Mouse (Mus musculus) forebrain, embryonic 14.5 days (tissue): ENCODE data around the gene Ncapg2. TPM values are rescaled to one million over a fixed set of nuclear protein-coding genes. Genes with fewer than 3 reads are reported as not detected.

Source experiments
- ATAC-seq: fragments of 200-750 bp; cut with Nextera tagmentation; 2 replicates; pipeline ENCODE4 v1.8.0; 2017; ENCODE audit warnings: mild to moderate bottlenecking, moderate library complexity
- DNase-seq: peaks from one replicate; pipeline ENCODE4 v3.0.0-alpha.2; 2015; ENCODE audit warnings: low spot score
- H3K27ac ChIP-seq: fragments of 300-500 bp; sonication (generic); 2 replicates; pipeline ENCODE4 v1.5.1; 2014; ENCODE audit warnings: low read depth, mild to moderate bottlenecking, control low read depth, low read length, moderate library complexity
- H3K27me3 ChIP-seq: fragments of 300-500 bp; sonication (generic); replicated peaks from 2 replicates; pipeline ENCODE4 v1.6.1; 2014; ENCODE audit warnings: low read length, control low read depth, mixed read lengths; ENCODE audit not compliant: control insufficient read depth, insufficient read depth
- H3K36me3 ChIP-seq: fragments of 300-500 bp; sonication (generic); 2 replicates; pipeline ENCODE4 v1.6.1; 2014; ENCODE audit warnings: low read length, control low read depth; ENCODE audit not compliant: control insufficient read depth, insufficient read depth
- H3K4me1 ChIP-seq: fragments of 300-500 bp; sonication (generic); 2 replicates; pipeline ENCODE4 v1.6.1; 2014; ENCODE audit warnings: antibody characterized with exemption, low read length, control low read depth; ENCODE audit not compliant: control insufficient read depth, insufficient read depth
- H3K4me2 ChIP-seq: fragments of 300-500 bp; sonication (generic); 2 replicates; pipeline ENCODE4 v1.6.1; 2014; ENCODE audit warnings: mild to moderate bottlenecking, control low read depth, low read length
- H3K4me3 ChIP-seq: fragments of 300-500 bp; sonication (generic); 2 replicates; pipeline ENCODE4 v1.5.1; 2014; ENCODE audit warnings: low read depth, low read length, control low read depth
- H3K9ac ChIP-seq: fragments of 300-500 bp; sonication (generic); 2 replicates; pipeline ENCODE4 v1.6.1; 2014; ENCODE audit warnings: mild to moderate bottlenecking, low read length, control low read depth, moderate library complexity
- H3K9me3 ChIP-seq: fragments of 300-500 bp; sonication (generic); replicated peaks from 2 replicates; pipeline ENCODE4 v1.6.1; 2016; ENCODE audit warnings: low read length, control low read depth, mixed read lengths; ENCODE audit not compliant: control insufficient read depth
- WGBS: fragments of 180-500 bp; shearing (Covaris S2); extraction: QIAGEN DNeasy Blood & Tissue Kit; methylation state at CpG from one replicate; pipeline ENCODE4 v1.1.7; 2014; 5-methylcytosine and 5-hydroxymethylcytosine counted together
- polyA plus RNA-seq: library from polyadenylated mRNA; unstranded; fragments of >200 nt; fragmentation: Nextera tagmentation; extraction: Ambion mirVana; gene quantifications from 2 replicates; pipeline ENCODE4 v1.2.1, GENCODE M21; 2014

Gene Ncapg2
- polyA plus RNA-seq, result 19.7 and 21.8 TPM in 2 replicates

GRCm38 (mm10) chr12:116405045-116405835 lies at the start of gene Ncapg2:
Ncapg2 (plus strand) TSS chr12:116405402.
- Histone ChIP-seq H3K4me1 (0 out of 2 replicates have a peak, but pooled peaks cover 2% of the 10 kb centered on the region), H3K27me3 (no peaks in the 10 kb centered on the region), H3K9me3 (peaks cover 13% of the 10 kb centered on the region), H3K4me3 (peak within 1 kb of the TSS; percentile 69), H3K9ac (peak within 1 kb of the TSS; percentile 80), H3K27ac (peak within 1 kb of the TSS; percentile 24; the same call in 1 of the 2 replicates), H3K36me3 (peaks cover 9% of the 10 kb centered on the region), H3K4me2 (peak within 1 kb of the TSS; percentile 84)
- DNase-seq (peak; percentile 99), ATAC-seq (peak; percentile 98)
- under 1% methylated on average over 67 of the region's 72 CpGs for WGBS

- no peak overlapping the region for H3K27ac ChIP-seq
- ATAC-seq, result no peak
- H3K27me3 ChIP-seq, result no peaks in the 10 kb centered on the region
- H3K36me3 ChIP-seq, result peaks cover 40% of the 10 kb centered on the region
- DNase-seq, result no peak
- H3K9ac ChIP-seq, result no peak overlapping the region
- H3K4me2 ChIP-seq, result no peak overlapping the region
- no peaks in the 10 kb centered on the region for H3K4me1 ChIP-seq
- no peaks in the 10 kb centered on the region for H3K9me3 ChIP-seq
- no peak overlapping the region for H3K4me3 ChIP-seq
Observed at GRCm38 (mm10) chr12:116362091-116362490, 43.1 kb upstream of the Ncapg2 start.

GRCm38 (mm10) chr12:116366900-116367299 lies 38.3 kb upstream of the Ncapg2 start:
- H3K4me2 ChIP-seq, result no peak overlapping the region
- DNase-seq (no peak), ATAC-seq (no peak)
- no peaks in the 10 kb centered on the region for H3K27me3 ChIP-seq
- WGBS, result 90% methylated on average over 3 of the region's 3 CpGs
- no peaks in the 10 kb centered on the region for H3K9me3 ChIP-seq
- H3K9ac ChIP-seq, result no peak overlapping the region
- no peaks in the 10 kb centered on the region for H3K4me1 ChIP-seq
- no peak overlapping the region for H3K4me3 ChIP-seq
- no peak overlapping the region for H3K27ac ChIP-seq
- peaks cover 44% of the 10 kb centered on the region for H3K36me3 ChIP-seq

DNA sequence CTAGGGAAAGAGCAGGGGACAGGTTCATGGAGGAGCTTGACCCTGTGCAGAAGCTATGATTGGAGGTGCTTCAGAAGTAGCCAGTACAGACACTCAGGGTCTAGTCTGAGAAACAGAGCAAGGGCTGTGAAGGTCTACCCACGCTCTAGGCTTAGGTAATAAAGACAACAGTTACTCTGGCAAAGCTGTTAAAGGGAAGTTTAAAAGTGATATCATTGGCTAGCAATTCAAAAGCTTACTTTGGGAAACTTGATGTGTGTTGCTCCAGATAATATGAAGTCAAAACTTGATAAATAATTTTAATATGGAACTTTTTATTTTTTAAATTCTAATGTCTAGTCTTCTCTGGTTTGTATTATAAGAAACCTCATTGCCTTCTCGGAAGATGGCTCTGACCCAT lies 37.9 kb upstream of the Ncapg2 start:
- Histone ChIP-seq H3K4me2 (no peak overlapping the region), H3K27ac (no peak overlapping the region), H3K4me3 (no peak overlapping the region), H3K4me1 (no peaks in the 10 kb centered on the region), H3K9ac (no peak overlapping the region), H3K36me3 (peaks cover 44% of the 10 kb centered on the region), H3K27me3 (no peaks in the 10 kb centered on the region), H3K9me3 (no peaks in the 10 kb centered on the region)
- DNase-seq, result no peak
- no peak for ATAC-seq
- 92% methylated on average over 2 of the region's 2 CpGs for WGBS

- no peak overlapping the region for H3K4me2 ChIP-seq
- H3K4me3 ChIP-seq, result no peak overlapping the region
- no peak for ATAC-seq
- no peaks in the 10 kb centered on the region for H3K9me3 ChIP-seq
- H3K27me3 ChIP-seq, result no peaks in the 10 kb centered on the region
- WGBS, result 92% methylated on average over 2 of the region's 2 CpGs
- no peak overlapping the region for H3K9ac ChIP-seq
- no peak overlapping the region for H3K27ac ChIP-seq
- peaks cover 38% of the 10 kb centered on the region for H3K36me3 ChIP-seq
- no peaks in the 10 kb centered on the region for H3K4me1 ChIP-seq
- no peak for DNase-seq
Observed at GRCm38 (mm10) chr12:116368857-116369256, 36.3 kb upstream of the Ncapg2 start.

GRCm38 (mm10) chr12:116383101-116383500 lies 22.1 kb upstream of the Ncapg2 start:
- no peaks in the 10 kb centered on the region for H3K27me3 ChIP-seq
- H3K9ac ChIP-seq, result no peak overlapping the region
- H3K9me3 ChIP-seq, result no peaks in the 10 kb centered on the region
- ATAC-seq (no peak), DNase-seq (no peak)
- no peaks in the 10 kb centered on the region for H3K4me1 ChIP-seq
- peaks cover 6% of the 10 kb centered on the region; the same call in 1 of the 2 replicates for H3K36me3 ChIP-seq
- no peak overlapping the region for H3K4me3 ChIP-seq
- 91% methylated on average over 2 of the region's 2 CpGs for WGBS
- no peak overlapping the region for H3K4me2 ChIP-seq
- H3K27ac ChIP-seq, result no peak overlapping the region

DNA sequence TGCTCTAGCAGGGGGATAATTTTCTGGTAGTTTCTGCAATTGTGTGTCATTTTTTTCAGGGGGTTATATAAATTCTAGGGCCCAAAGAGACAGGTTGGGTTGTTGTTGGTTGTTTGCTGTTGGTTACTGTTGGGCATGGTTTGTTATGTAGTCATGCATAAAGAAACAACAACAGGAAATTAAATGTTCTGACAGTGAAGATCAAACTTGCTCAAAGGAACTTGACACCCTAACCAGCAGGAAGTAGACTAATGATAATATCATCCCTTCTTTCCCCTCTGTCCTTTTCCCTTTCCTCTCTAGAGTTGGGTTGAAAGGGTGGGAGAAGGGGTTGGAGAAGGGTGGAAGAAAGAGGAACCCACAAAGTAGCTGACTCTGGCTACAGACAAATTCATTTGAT lies 21.2 kb upstream of the Ncapg2 start:
- Histone ChIP-seq H3K4me2 (no peak overlapping the region), H3K27me3 (no peaks in the 10 kb centered on the region), H3K27ac (no peak overlapping the region), H3K4me1 (no peaks in the 10 kb centered on the region), H3K4me3 (no peak overlapping the region), H3K9me3 (no peaks in the 10 kb centered on the region), H3K36me3 (peaks cover 6% of the 10 kb centered on the region; the same call in 1 of the 2 replicates), H3K9ac (no peak overlapping the region)
- ATAC-seq, result no peak
- no peak for DNase-seq

- no peak for DNase-seq
- no peak for ATAC-seq
- Histone ChIP-seq H3K4me2 (no peak overlapping the region), H3K9me3 (no peaks in the 10 kb centered on the region), H3K36me3 (no peaks in the 10 kb centered on the region), H3K27ac (no peak overlapping the region), H3K9ac (no peak overlapping the region), H3K27me3 (no peaks in the 10 kb centered on the region), H3K4me1 (no peaks in the 10 kb centered on the region), H3K4me3 (no peak overlapping the region)
- 89% methylated on average over 1 of the region's 1 CpGs for WGBS
Observed at GRCm38 (mm10) chr12:116386802-116387201, 18.4 kb upstream of the Ncapg2 start.

GRCm38 (mm10) chr12:116389868-116390267 lies 15.3 kb upstream of the Ncapg2 start:
- H3K27ac ChIP-seq, result no peak overlapping the region
- no peaks in the 10 kb centered on the region for H3K27me3 ChIP-seq
- ATAC-seq, result no peak
- no peak for DNase-seq
- WGBS, result 64% methylated on average over 1 of the region's 1 CpGs
- no peaks in the 10 kb centered on the region for H3K4me1 ChIP-seq
- no peak overlapping the region for H3K4me3 ChIP-seq
- H3K9ac ChIP-seq, result no peak overlapping the region
- no peaks in the 10 kb centered on the region for H3K36me3 ChIP-seq
- no peaks in the 10 kb centered on the region for H3K9me3 ChIP-seq
- no peak overlapping the region for H3K4me2 ChIP-seq
